Mouse (Mus musculus): ENCODE measurements around the gene Gcdh. TPM values are rescaled to one million over a fixed set of nuclear protein-coding genes. Genes with fewer than 3 reads are reported as not detected.
A peak's percentile ranks its signal among the peaks of the same experiment; 100 is the strongest.

The Gcdh gene
- polyA plus RNA-seq (2015; fragmentation: Nextera tagmentation; extraction: Ambion mirVana), result 65.7 and 73.0 TPM in 2 replicates

DNA sequence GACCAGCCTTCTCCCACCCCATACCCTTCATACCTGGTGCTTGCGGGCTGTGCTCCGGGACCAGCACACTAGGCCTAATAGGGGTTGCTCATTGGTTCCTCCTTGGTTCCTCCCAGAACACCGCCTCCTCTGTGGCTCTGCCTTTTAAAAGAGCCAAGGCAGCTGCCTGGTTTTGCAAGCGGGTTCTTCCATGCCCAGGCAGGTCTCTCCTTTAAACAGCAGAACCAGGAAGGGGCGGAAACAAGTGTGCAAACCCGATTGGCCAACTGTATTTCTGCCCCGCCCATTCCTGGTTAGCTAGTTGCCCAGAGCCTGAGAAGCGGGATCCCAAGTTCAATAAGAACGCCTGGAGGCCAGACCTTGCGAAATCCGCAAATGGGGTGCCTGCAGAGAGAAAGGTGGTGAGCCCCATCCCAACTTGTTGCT is at the start of gene Gcdh:
Gcdh (minus strand) TSS at position 213 of the 426 bp plus-strand sequence.
- peak within 1 kb of the TSS; percentile 97 for H3K4me2 ChIP-seq (ENCODE audit: low read depth, low read length)
- WGBS (ENCODE audit: insufficient replicate concordance), result under 1% methylated on average over 11 of the region's 11 CpGs
- H3K4me1 ChIP-seq (ENCODE audit: control insufficient read depth, low read depth, low read length), result peaks cover 20% of the 10 kb centered on the region
- no peaks in the 10 kb centered on the region for H3K27me3 ChIP-seq (ENCODE audit: control insufficient read depth, insufficient read depth, low read depth, low read length)
- H3K9me3 ChIP-seq (replicated peaks; ENCODE audit: control insufficient read depth, low read length), result no peaks in the 10 kb centered on the region
- H3K36me3 ChIP-seq (ENCODE audit: control insufficient read depth, insufficient read depth), result no peaks in the 10 kb centered on the region; the same call in 1 of the 2 replicates
- peak within 1 kb of the TSS; percentile 74 for H3K27ac ChIP-seq (ENCODE audit: low read length)
- H3K9ac ChIP-seq (ENCODE audit: low read depth, low read length), result peak within 1 kb of the TSS; percentile 83
- H3K4me3 ChIP-seq (ENCODE audit: low read depth, low read length), result peak within 1 kb of the TSS; percentile 86
- peak; percentile 95 for ATAC-seq (ENCODE audit: low read depth)

DNA sequence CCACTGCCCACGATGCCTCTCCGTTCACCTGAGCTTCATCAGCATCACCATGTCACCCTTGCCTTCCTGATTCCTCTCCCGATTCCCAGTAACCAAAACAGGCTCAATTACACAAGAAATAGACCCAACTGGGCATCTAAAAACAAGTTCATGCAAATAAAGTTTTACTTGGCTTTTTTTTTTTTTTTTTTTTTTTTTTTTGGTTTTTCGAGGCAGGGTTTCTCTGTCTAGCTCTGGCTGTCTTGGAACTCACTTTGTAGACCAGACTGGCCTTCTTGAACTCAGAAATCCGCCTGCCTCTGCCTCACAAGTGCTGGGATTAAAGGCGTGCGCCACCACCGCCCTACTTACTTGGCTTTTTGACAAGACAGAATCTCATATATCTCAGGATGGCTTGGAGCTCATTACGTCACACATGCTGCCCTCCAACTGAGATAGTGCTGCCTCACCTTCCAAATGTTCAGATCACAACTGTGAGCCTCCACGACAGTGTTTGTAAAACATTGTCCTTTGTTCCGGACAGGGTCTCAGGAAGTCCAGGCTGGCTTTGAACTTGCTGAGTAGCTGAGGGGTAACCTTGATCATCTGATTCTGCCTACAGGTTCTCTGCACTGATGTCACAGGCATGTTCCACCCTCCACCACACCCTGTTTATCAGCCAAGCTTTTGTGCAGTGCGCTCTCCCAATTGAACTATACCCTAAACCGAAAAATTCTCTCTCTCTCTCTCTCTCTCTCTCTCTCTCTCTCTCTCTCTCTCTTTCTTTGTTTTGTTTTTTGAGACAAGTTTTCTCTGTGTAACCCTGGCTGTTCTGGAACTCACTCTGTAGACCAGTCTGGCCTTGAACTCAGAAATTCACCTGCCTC is 44.1 kb upstream of the Gcdh start:
- Histone ChIP-seq H3K4me3 (ENCODE audit: low read depth, low read length) (no peak overlapping the region), H3K36me3 (ENCODE audit: control insufficient read depth, insufficient read depth) (no peaks in the 10 kb centered on the region), H3K9ac (ENCODE audit: low read depth, low read length) (no peak overlapping the region), H3K4me2 (ENCODE audit: low read depth, low read length) (no peak overlapping the region), H3K27ac (ENCODE audit: low read length) (no peak overlapping the region), H3K27me3 (ENCODE audit: control insufficient read depth, insufficient read depth, low read depth, low read length) (peaks cover 64% of the 10 kb centered on the region), H3K9me3 (replicated peaks; ENCODE audit: control insufficient read depth, low read length) (no peaks in the 10 kb centered on the region), H3K4me1 (ENCODE audit: control insufficient read depth, low read depth, low read length) (peaks cover 17% of the 10 kb centered on the region)
- ATAC-seq (ENCODE audit: low read depth), result no peak
- WGBS (ENCODE audit: insufficient replicate concordance), result 48% methylated on average over 13 of the region's 13 CpGs

DNA sequence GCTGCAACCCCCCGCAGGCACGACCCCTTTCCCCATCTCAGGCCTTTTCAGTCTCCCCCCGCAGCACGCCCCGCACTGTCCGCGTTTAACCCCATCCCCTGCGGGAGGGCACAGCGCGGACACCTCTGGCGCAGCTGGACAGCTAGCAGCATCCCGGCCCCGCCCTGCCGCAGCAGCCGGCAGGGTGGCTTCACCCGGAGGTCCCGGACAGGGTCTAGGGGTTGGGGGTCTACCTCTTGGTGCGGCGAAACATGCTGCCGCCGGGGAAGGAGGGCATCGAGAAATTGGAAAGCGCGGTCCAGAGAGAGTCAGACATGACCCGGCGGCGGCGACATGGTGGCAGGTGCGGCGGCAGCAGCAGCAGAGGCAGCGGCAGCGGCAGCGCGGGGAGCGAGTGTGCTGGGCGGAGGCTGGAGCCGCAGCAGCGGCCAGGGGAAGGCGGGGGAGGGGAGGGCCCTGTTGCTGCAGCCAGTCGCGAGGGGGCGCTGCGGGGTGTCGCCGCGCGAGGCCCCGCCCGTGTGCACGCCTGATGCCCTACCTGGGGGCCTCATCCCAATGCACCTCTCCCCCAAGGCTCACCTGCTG is 43.3 kb upstream of the Gcdh start, which contains the start of gene Mast1:
Mast1 (minus strand) TSS at position 398 of the 585 bp plus-strand sequence.
- Histone ChIP-seq H3K9ac (ENCODE audit: low read depth, low read length) (no peak within 1 kb of the TSS), H3K36me3 (ENCODE audit: control insufficient read depth, insufficient read depth) (no peaks in the 10 kb centered on the region), H3K4me1 (ENCODE audit: control insufficient read depth, low read depth, low read length) (peaks cover 17% of the 10 kb centered on the region), H3K27me3 (ENCODE audit: control insufficient read depth, insufficient read depth, low read depth, low read length) (peaks cover 69% of the 10 kb centered on the region), H3K4me2 (ENCODE audit: low read depth, low read length) (peak within 1 kb of the TSS; percentile 74), H3K9me3 (replicated peaks; ENCODE audit: control insufficient read depth, low read length) (no peaks in the 10 kb centered on the region), H3K4me3 (ENCODE audit: low read depth, low read length) (peak within 1 kb of the TSS; percentile 51), H3K27ac (ENCODE audit: low read length) (no peak within 1 kb of the TSS)
- WGBS (ENCODE audit: insufficient replicate concordance), result under 1% methylated on average over 49 of the region's 50 CpGs
- peak; percentile 54; the same call in 1 of the 2 replicates for ATAC-seq (ENCODE audit: low read depth)

DNA sequence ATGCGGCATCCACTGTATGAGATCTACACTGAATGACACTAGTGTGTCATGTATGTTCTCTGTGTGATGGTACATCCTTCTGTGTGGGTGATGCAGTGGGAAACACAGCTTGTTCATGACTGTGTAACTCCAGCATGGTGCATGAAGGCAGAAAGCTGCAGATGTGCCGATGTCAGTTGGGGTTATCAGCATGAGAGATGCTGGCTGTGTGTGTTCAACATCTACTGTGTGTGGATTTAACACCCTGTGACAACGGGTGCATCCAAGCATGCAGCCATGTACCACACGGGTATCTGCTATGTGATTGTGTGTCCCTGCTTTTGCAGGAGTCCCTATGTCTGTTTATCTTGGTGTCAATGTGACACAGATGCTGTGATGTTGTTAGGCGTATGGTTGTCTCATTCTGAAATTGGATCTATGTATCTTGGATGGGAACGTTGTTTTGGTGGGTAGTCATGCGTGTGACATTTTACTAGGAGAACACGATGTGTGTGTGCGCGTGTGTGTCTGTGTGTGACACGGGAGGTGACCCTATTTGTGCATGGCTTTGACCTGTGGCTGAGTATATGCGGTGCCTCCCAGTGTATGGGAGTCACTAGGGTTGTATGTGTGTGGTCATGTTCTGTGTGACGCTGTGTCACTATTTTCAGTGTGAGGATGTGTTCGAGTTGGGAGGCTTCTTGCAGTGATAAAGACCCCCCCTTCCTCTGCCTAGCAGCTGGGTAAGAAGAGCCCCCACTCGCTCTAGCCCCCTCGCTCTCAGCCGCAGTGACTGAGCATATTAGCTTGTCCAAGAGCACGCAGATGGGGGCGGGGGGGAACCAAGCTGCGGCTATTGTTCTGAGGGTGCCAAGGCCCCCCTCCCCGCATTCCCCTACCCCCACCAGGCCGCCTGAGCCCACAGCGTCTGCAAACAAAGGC is 42.6 kb upstream of the Gcdh start:
- Histone ChIP-seq H3K4me2 (ENCODE audit: low read depth, low read length) (peak overlapping the region; percentile 74), H3K4me3 (ENCODE audit: low read depth, low read length) (peak overlapping the region; percentile 51), H3K4me1 (ENCODE audit: control insufficient read depth, low read depth, low read length) (peaks cover 17% of the 10 kb centered on the region), H3K27ac (ENCODE audit: low read length) (no peak overlapping the region), H3K9ac (ENCODE audit: low read depth, low read length) (no peak overlapping the region), H3K9me3 (replicated peaks; ENCODE audit: control insufficient read depth, low read length) (no peaks in the 10 kb centered on the region), H3K27me3 (ENCODE audit: control insufficient read depth, insufficient read depth, low read depth, low read length) (peaks cover 71% of the 10 kb centered on the region), H3K36me3 (ENCODE audit: control insufficient read depth, insufficient read depth) (no peaks in the 10 kb centered on the region)
- no peak for ATAC-seq (ENCODE audit: low read depth)
- 20% methylated on average over 23 of the region's 23 CpGs for WGBS (ENCODE audit: insufficient replicate concordance)

DNA sequence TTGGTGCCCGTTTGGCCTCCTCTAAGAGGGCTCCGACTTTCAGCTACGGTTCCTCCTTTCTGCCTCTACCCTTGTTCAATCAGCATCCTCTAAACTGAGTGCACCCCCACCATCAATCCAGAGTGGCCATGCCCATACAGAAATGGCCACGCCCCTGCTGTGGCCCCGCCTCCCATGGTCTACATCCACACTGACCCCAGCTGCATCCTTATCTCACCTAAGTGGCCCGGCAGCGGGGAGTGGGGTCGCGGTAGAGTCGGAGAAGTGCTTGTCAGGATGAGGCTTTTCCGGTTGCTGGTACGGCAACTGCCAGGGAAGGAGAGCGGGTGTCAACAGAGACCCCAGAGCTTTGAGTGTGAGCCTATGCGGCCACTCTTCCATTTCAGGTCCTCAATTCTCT is 41.8 kb upstream of the Gcdh start:
- Histone ChIP-seq H3K9me3 (replicated peaks; ENCODE audit: control insufficient read depth, low read length) (no peaks in the 10 kb centered on the region), H3K9ac (ENCODE audit: low read depth, low read length) (no peak overlapping the region), H3K36me3 (ENCODE audit: control insufficient read depth, insufficient read depth) (no peaks in the 10 kb centered on the region), H3K4me3 (ENCODE audit: low read depth, low read length) (no peak overlapping the region), H3K27me3 (ENCODE audit: control insufficient read depth, insufficient read depth, low read depth, low read length) (peaks cover 77% of the 10 kb centered on the region), H3K4me1 (ENCODE audit: control insufficient read depth, low read depth, low read length) (peaks cover 17% of the 10 kb centered on the region), H3K27ac (ENCODE audit: low read length) (no peak overlapping the region), H3K4me2 (ENCODE audit: low read depth, low read length) (no peak overlapping the region)
- WGBS (ENCODE audit: insufficient replicate concordance), result 3% methylated on average over 14 of the region's 14 CpGs
- no peak for ATAC-seq (ENCODE audit: low read depth)

DNA sequence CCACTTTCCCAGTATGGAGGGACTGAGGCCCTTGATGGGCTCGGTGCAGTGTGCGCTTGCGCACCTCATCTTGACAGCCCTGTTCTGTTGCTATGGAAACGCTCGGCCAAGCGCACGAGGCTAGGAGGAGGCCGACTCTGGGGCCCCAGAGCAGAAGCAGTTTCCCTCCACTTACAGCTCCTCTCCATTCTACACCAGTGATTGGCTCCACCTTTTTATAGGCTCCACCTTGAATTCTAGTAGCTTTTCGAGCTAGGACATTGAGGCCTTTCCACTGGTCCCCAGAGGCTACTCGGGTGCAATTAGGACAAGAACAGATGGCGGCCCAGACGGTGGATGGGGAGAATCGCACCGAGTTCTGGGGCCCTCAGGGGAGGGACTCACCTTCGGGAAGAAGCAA is 41.1 kb upstream of the Gcdh start:
- H3K4me3 ChIP-seq (ENCODE audit: low read depth, low read length), result no peak overlapping the region
- ATAC-seq (ENCODE audit: low read depth), result no peak

DNA sequence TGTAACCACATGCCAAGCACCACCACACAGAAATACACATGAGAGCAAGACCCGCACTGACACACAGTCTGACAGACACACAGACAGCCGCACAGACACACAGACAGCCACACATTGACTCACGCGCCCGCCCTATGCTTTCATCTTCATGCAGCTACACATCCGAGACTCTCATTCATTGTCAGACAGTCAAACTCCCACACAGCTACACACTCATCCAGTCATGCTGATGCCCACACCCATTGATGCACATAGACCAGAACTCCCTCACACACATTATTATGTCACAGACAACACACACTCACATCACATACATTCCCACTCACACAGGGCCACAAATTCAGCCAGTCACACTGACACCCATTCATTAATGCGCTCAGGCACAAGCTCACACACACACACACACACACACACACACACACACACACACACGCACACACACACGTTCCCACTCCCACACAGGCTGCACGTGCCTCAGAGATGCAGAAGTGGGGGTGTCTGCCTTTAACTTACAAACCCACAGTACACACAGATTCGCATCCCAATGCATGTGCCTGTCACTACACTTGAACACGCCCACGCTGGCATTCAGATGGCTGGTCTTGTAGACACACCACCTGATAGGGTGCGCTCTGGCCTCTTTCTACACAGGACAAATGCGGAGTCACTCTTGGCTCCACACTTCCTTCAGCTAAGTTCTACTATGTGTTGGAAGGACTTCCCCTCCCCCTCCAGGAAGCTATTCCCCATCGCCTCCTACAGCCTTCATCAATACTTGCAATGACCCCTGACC is 40.2 kb upstream of the Gcdh start:
- Histone ChIP-seq H3K27ac (ENCODE audit: low read length) (no peak overlapping the region), H3K9me3 (replicated peaks; ENCODE audit: control insufficient read depth, low read length) (no peaks in the 10 kb centered on the region), H3K4me1 (ENCODE audit: control insufficient read depth, low read depth, low read length) (peaks cover 17% of the 10 kb centered on the region), H3K4me3 (ENCODE audit: low read depth, low read length) (no peak overlapping the region), H3K4me2 (ENCODE audit: low read depth, low read length) (no peak overlapping the region), H3K27me3 (ENCODE audit: control insufficient read depth, insufficient read depth, low read depth, low read length) (peaks cover 86% of the 10 kb centered on the region), H3K36me3 (ENCODE audit: control insufficient read depth, insufficient read depth) (no peaks in the 10 kb centered on the region), H3K9ac (ENCODE audit: low read depth, low read length) (no peak overlapping the region)
- 62% methylated on average over 16 of the region's 16 CpGs for WGBS (ENCODE audit: insufficient replicate concordance)
- ATAC-seq (ENCODE audit: low read depth), result no peak

More for the DNA sequence above, 41.1 kb upstream of the Gcdh start:
- H3K9ac ChIP-seq (ENCODE audit: low read depth, low read length), result no peak overlapping the region
- peaks cover 17% of the 10 kb centered on the region for H3K4me1 ChIP-seq (ENCODE audit: control insufficient read depth, low read depth, low read length)
- no peak overlapping the region for H3K4me2 ChIP-seq (ENCODE audit: low read depth, low read length)
- WGBS (ENCODE audit: insufficient replicate concordance), result 3% methylated on average over 15 of the region's 15 CpGs
- no peaks in the 10 kb centered on the region for H3K9me3 ChIP-seq (replicated peaks; ENCODE audit: control insufficient read depth, low read length)
- no peak overlapping the region for H3K27ac ChIP-seq (ENCODE audit: low read length)
- H3K27me3 ChIP-seq (ENCODE audit: control insufficient read depth, insufficient read depth, low read depth, low read length), result peaks cover 83% of the 10 kb centered on the region
- no peaks in the 10 kb centered on the region for H3K36me3 ChIP-seq (ENCODE audit: control insufficient read depth, insufficient read depth)

DNA sequence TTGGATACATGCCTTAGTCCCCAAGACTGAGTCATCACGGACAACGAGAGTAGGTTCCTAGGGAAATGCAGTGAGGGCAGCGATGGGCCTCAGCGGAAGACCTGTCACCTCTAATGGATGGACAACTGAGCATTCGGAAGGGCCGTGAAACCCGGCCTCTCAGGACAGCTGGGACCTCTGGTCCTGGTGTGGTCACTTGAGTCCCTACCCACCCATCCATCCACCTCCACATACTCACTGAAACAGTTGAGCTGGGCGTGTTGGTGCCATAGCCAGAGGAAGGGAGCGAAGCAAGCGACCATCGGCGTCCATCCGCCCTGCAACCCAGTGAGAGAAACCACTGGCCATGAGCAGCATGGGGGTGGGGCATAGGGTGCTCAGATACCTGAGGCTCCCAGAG is 36.9 kb upstream of the Gcdh start:
- Histone ChIP-seq H3K4me3 (ENCODE audit: low read depth, low read length) (no peak overlapping the region), H3K9me3 (replicated peaks; ENCODE audit: control insufficient read depth, low read length) (no peaks in the 10 kb centered on the region), H3K4me2 (ENCODE audit: low read depth, low read length) (no peak overlapping the region), H3K36me3 (ENCODE audit: control insufficient read depth, insufficient read depth) (no peaks in the 10 kb centered on the region), H3K9ac (ENCODE audit: low read depth, low read length) (no peak overlapping the region), H3K27ac (ENCODE audit: low read length) (no peak overlapping the region), H3K4me1 (ENCODE audit: control insufficient read depth, low read depth, low read length) (peaks cover 4% of the 10 kb centered on the region), H3K27me3 (ENCODE audit: control insufficient read depth, insufficient read depth, low read depth, low read length) (peaks cover 58% of the 10 kb centered on the region)
- WGBS (ENCODE audit: insufficient replicate concordance), result 76% methylated on average over 13 of the region's 13 CpGs
- ATAC-seq (ENCODE audit: low read depth), result no peak
